Mouse (Mus musculus) stomach, postnatal 0 days (tissue): ENCODE results near the gene Gpr33.

Source experiments
- CTCF ChIP-seq: IDR thresholded peaks from 2 replicates; pipeline ENCODE4 v1.5.1; 2016; ENCODE audit warnings: antibody characterized with exemption, low read depth, mild to moderate bottlenecking, moderate library complexity
- EP300 ChIP-seq: optimal IDR thresholded peaks from 2 replicates; pipeline ENCODE3; 2016; ENCODE audit warnings: antibody characterized with exemption

- TF ChIP-seq CTCF (no peak), EP300 (no peak)
Observed at GRCm38 (mm10) chr12:52042818-52043336, 15.0 kb upstream of the Gpr33 start.
